Mouse (Mus musculus) adrenal gland, postnatal 10 days (tissue): ENCODE data around the gene Bcorl1. TPM values are rescaled to one million over a fixed set of nuclear protein-coding genes. Genes with fewer than 3 reads are reported as not detected.

Source experiments
- DNase-seq: peaks from one replicate; pipeline ENCODE4 v3.0.0; 2021; ENCODE audit warnings: mixed read lengths
- total RNA-seq, 2 experiments: library from RNA; stranded (reverse); gene quantifications; 2 replicates each; pipeline ENCODE4 v1.2.3; 2021

Gene Bcorl1
- total RNA-seq, 2 experiments from 2014 or later = 9.9 to 12.6 TPM

DNA sequence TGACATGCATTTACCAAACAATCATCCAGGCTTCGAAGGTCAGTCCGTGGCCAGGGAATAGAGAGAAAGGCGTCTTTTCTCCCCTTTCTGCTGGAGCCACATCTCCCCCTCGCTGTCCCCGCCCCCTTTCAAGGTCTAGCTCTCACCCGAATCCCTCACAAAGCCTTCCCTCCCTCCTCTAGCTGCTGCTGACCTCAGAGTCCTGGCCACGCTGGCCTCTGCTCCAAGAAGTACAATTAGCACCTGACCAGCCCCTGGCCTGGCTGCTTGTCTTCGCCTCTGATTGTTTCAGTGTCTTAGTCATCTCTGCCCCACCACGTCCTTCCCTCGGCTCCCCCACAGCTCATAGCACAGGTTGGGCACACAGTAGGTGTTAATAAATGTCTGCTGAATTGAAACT is 108.5 kb downstream of the Bcorl1 start:
- peak; percentile 39 for DNase-seq

DNA sequence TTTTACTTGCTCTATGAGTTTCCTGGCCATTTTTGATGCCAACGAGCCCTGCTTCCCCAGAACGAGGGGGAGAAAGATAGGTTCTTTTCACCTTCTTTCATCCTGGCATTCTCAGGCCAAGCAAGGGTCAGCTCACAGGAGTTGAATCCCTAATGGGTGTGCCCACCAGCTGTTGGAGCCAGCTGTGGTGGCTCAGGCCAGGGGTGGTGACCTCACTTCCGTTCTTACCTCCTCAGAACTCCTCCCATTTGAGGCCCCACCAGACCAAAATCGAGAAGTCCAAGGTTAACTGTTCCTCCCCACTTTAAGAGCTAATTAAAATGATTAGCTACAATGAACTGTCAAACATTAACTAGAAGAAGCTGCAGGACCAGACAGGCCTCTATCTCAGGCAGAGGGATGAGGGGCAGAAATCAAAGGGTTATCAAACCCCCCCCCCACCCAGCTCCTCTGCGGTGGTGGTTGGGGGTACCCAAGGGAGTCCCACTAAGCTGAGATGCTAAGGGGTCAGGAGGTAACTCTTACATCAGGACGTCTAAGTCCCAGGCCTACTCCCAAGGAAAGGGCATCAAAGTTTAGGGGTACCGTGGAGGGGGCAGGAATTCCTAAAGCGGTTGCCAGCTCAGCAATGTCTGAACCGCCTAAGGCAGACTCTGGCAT is 111.2 kb downstream of the Bcorl1 start:
- DNase-seq = no peak

DNA sequence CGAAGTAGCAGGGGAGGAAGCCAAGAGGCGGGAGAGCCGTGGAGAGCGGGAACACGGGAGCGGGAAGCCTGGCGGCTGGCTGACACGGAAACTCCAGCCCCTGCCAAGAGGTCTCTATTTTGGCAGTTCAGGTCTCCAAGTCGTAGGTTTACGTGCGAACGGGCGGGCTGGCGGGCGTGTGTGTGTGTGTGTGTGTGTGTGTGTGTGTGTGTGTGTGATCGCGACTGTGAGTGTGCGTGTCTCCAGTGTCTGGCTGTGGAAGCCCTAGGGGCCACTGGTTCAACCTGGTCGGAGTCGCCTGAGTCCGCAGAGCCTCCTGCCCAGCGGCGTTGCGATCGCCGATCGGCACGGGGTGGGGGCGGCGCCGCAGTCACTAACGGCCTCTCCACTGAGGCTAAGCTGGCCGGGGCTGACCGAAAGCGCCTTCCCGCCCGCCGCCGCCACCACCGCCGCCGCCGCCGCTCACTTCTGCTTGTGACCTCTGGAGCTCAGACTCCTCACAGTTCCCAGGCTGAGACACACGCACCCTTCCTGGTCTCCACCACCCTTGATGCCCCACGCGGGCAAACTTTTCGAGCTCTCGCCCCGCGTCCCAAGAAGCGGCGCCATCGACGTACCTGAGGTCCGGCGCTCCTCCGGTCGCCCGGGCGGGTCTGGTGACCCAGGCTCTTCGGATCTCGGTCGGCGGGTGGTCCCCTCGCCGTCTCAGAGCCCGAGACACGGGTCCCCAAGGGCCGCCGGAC is 111.9 kb downstream of the Bcorl1 start:
- DNase-seq = peak; percentile 53

DNA sequence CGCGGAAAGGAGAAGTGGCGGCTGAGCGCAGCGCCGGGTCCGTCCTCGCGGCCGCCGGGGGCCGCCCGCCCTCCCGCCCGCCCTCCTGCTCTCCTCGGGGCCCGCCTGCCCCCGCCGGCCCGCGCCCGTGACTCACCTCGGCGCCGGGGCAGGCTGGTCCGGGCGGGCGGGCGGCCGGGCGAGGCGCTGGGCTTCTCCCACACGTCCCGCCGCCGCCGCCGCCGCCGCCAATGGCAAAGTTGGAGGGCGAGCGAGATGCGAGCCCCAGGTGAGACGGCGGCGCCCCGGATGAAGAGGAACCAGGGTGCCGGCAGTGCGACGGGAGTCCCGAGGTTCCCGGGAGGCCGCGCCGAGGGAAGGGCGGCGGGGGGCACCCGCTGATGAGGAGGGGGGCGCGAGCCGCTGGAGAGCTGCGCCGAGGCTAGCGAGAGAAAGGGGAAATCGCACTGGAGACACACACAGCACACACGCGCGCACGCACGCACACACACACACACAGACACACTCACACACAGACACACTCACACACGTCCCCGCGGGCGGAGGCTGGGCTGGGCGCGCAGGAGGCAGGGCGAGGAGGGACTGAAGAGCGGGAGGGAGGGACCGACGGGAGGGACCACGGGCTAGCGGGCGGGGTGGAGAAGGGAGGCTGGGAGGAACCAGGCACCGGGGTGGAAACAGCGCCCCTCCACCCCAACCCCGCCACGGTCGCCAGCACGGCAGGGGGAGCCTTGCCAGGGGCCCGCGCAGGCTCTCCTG is 112.8 kb downstream of the Bcorl1 start:
- peak; percentile 82 for DNase-seq

DNA sequence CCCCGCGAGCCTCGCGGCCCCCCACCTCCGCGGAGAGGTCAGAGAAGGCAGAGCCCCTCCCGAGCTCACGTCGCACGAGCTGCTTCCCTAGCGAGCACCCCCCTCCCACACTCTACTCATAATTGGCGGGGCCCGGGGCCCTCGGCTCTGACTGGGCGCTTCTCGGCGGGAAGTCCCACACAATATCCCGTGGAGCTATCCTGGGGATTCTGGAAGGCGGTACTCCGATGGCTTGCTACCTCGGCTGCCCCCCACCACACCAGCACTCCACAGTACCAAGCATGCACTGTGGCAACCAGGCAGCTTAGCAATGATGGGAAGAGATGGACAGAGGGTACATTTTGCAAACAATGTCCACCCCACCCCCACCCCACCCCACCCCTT is 113.3 kb downstream of the Bcorl1 start:
- no peak for DNase-seq

DNA sequence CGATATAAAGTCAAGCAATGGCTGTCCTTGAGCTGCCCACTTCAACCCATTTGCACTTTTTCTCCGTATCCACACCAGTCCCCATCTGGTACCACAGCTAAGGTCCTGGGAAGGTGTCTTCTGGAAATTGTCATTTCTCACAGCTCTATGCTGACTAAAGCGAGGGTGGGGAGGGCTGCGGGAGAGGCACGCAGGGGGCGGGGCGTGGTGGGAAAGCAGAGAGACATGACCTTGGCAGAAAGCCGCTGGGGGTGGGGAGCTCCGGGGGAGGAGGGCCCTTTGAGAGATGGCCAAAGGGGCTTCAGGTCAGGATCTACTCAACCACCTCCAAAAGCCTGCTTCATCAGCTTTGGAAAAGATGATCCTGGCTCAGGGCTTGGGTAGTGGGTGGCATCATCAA is 113.9 kb downstream of the Bcorl1 start:
- DNase-seq = peak; percentile 43

DNA sequence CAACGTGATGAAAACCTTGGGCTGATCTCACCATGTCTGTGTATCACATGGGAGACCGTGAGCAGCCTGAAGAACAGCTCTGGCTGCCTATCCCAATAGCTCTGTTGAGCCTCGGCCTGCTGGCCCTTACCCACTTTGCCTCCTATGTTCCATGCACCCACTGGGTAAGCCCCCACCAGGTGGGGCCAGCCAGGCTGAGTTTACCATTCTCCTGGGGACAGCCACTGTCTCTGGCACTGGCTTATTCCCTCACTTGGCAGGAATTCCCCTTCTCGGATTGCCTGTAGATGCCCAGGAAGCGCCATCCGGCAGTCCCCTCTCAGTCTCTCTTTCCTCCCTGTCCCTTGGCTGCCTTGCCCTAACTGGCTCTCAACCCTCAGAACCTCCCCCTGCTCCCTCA is 115.8 kb downstream of the Bcorl1 start:
- DNase-seq = no peak

Other genes starting within 250 kb of the Bcorl1 start
- gene Xpnpep2, start 232.6 kb upstream of the Bcorl1 start, total RNA-seq = 1 to 10 TPM; 1.5 to 2.1 TPM
- gene Sash3, start 194.9 kb upstream of the Bcorl1 start, total RNA-seq = 1 to 10 TPM; 4.7 to 5.3 TPM
- gene Zdhhc9, start 132.5 kb upstream of the Bcorl1 start, total RNA-seq = 10 to 100 TPM; 19.1 to 21.0 TPM
- 10 to 100 TPM; 14.9 to 18.5 TPM for gene Utp14a, start 84.5 kb upstream of the Bcorl1 start, total RNA-seq
- gene Elf4, start 121.8 kb downstream of the Bcorl1 start, total RNA-seq = 10 to 100 TPM; 12.8 to 18.5 TPM
- gene Aifm1, start 172.2 kb downstream of the Bcorl1 start, total RNA-seq = 100 to 1,000 TPM; 170 to 174 TPM
- gene Rab33a, start 177.9 kb downstream of the Bcorl1 start, total RNA-seq = 10 to 100 TPM; 18.1 to 18.9 TPM